Mouse (Mus musculus) brain, adult 10 weeks (tissue): ENCODE data around the gene Nucb2. TPM values are rescaled to one million over a fixed set of nuclear protein-coding genes. Genes with fewer than 3 reads are reported as not detected.

Experiments used
- polyA plus RNA-seq: library from polyadenylated mRNA; stranded (reverse); fragments of 350-450 nt; fragmentation: Illumina TruSeq; extraction: RNeasy Lipid Tissue Mini Kit (QIAGEN cat#74804); gene quantifications from one replicate; pipeline ENCODE4 v1.2.3, GENCODE M21; 2015; ENCODE audit warnings: low read depth, low replicate concordance

Nucb2 gene
- 24.5 TPM for polyA plus RNA-seq

GRCm38 (mm10) chr7:116503879-116504817, at the start of gene Nucb2:
TSS of gene Nucb2 (plus strand) at chr7:116504369.

Other genes starting within 250 kb of the Nucb2 start
- 18.4 TPM for gene Plekha7, start 196.0 kb upstream of the Nucb2 start, polyA plus RNA-seq
- 793 TPM for gene Rps13, start 170.2 kb upstream of the Nucb2 start, polyA plus RNA-seq
- 15.5 TPM for gene Pik3c2a, start 60.9 kb upstream of the Nucb2 start, polyA plus RNA-seq